Mouse (Mus musculus): ENCODE results near the gene Hnf1a.

- TF ChIP-seq POLR2A (IDR thresholded peaks at IDR 0.05; ENCODE audit: control insufficient read depth, extremely low read depth, insufficient read depth, low read length, poor library complexity) (no peak), CTCF (IDR thresholded peaks at IDR 0.05; ENCODE audit: borderline replicate concordance, control insufficient read depth, extremely low read depth, insufficient read depth, low read length, poor library complexity) (no peak)
Observed at GRCm38 (mm10) chr5:114996447-114996846, 25.6 kb upstream of the Hnf1a start.
